Mouse (Mus musculus) spleen, adult 12 weeks (tissue): ENCODE measurements around the gene Notch3.
"Not testable (repeated sequence)": the region's sequence is repeated elsewhere in the genome, so short reads cannot be mapped to it uniquely, and the experiment has no call there.

Experiments used
- DNase-seq: peaks from one replicate; pipeline ENCODE4 v3.0.0; 2022; ENCODE audit warnings: low spot score

The Notch3 gene

GRCm38 (mm10) chr17:32118484-32118883 is 48.2 kb downstream of the Notch3 start:
- no peak for DNase-seq

DNA sequence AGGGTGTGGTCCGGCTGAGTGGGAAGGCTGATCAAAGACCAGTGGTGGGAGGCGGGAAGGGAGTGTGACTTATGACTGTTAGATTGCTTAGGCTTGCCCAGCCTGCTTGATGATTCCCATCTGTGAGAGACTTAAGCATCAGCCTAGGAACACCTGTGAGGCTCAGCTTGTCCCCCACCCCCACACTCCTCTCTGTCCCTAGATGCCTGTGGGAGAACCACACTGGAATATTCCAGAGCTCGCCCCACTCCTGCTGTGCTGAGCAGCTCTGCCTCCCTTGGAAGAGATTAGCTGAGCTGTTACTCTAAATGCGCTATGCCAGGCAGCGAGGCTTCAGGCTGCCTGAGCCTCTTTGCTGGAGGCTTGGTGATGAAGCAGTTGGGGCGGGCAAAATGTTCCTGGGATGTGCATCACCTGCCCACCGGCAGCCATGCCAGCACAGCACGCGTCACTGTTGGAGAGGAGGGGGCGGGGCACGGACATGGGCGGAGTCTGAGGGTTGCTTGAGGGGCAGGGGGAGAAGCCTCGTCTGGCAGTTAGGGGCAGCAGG is 48.7 kb downstream of the Notch3 start:
- DNase-seq: not testable (repeated sequence)

GRCm38 (mm10) chr17:32117287-32117871 is 49.3 kb downstream of the Notch3 start:
- DNase-seq: no peak

- no peak for DNase-seq
Observed at GRCm38 (mm10) chr17:32116586-32117286, 49.9 kb downstream of the Notch3 start.

DNA sequence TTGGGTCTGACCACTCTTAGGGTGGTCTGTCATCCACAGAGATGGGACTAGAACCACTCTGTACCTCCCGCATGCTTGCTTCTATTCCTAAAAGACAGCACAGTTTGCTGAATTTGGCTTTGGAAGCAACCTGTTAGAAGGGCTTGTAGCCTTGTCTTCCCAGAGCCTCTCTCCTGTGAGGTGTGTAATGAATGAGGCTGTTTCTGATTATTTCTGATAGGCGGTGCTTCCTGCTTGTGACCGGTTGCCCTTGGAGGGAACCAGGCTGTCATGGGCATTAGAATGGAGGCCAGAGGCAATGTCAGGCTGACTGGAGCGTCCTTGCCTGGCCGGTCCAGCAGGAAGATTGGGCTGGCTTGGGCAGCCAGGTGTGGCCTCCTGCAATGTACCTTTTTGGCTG is 52.2 kb downstream of the Notch3 start:
- not testable (repeated sequence) for DNase-seq

GRCm38 (mm10) chr17:32113523-32114421 is 52.9 kb downstream of the Notch3 start:
- peak; percentile 48 for DNase-seq

DNA sequence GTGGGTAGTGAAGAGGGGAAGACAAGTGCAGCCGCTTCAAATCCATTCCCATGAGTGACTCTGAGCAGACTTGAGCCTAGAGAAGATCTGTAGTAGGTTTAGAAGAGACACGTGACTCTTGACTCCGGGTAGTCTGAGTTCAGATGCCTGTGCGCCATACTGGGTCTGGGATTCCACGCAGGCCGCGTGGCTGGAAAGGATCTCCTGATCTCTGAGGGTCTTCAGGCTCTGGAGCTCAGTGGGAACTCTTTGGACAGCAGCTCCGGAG is 53.5 kb downstream of the Notch3 start:
- no peak for DNase-seq

GRCm38 (mm10) chr17:32112434-32113254 is 54.0 kb downstream of the Notch3 start:
- no peak for DNase-seq

DNA sequence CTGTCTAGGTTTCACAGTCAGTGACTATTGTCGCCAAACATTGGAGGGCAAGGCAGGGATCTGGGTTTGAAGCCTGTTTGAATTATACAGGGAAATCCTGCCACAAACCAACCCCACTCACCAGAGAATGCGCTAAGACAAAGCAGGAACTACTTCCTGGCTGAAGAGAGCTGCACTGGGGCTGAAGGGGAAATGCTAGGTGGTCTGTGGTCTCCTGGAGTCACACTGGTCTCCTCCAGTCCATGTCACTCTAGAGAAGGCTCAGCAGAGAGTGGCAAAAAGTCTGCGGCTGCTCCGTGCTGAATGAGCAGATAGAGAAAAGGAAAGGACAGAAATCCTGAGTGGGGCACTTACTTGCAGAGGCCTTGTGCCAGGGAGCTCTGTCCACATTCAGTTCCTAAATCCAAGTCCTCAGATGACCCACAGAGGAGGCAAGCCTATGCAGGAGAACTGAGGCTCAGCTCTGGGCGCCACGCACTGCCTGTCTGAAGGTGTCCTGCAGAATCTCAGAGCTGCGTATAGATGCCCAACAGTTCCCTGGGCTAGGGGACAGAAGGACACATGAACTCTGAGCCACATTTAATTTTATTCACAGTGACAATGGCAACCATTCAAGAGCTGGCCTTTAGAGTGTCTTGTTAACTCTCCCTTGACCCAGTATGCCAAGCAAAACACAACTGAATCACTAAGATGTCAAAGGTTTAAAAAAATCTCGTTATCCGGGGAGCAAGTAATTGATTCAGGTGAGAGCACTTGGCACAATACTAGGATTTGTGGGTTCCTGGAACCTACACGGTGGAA is 55.5 kb downstream of the Notch3 start:
- no peak for DNase-seq

DNA sequence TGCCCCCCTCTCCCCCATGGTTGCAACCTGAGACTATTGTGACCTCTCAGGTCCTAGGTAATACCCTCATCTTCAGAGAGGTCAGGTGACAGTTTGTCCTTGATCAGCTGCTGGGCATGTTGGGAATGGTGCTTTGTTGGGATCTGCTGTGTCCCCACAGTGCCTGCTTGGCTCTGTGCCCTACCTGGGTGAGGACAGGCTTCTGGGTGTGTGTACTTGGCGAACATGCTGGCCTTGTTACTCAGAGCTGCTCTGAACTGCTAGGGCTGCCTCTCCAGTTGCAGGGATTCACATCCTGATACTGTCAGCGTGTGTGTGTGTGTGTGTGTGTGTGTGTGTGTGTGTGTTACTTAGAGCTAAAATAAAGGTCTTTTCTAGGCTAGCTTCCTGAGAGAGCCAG is 56.2 kb downstream of the Notch3 start:
- DNase-seq: no peak

- DNase-seq: no peak
Observed at GRCm38 (mm10) chr17:32109201-32109940, 57.3 kb downstream of the Notch3 start.

DNA sequence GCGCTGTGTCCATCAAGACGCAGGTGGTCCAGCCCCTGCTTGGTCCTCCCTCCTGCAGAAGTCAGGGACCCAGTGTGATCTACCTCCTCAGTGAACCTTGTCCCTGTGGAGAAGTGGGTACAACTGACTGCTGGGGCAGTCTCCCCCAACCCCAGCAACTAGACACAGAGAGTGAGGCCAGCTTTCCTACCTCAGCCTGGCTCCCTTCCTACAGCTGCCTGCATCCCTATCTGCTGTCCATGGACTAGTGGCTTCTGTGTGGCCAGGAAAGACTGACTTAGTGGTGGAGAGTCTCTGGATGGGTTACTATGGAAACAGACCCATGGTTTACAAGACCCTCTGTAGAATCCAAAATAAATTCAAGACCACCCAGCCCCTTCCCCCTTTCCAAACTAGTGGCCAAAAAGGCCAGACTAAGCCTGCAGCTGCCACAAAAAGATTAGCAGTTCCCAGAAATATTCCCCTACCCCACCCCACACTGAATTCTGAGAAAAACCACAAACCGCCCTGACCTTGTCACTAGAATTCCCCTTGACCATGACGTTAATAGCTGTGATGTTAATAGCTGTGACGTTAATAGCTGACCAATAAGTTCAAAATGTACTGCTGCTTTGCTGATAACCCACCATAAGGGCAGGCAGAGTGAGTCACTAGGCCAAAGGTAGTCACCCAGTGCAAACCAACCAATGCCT is 58.2 kb downstream of the Notch3 start:
- peak; percentile 42 for DNase-seq

DNA sequence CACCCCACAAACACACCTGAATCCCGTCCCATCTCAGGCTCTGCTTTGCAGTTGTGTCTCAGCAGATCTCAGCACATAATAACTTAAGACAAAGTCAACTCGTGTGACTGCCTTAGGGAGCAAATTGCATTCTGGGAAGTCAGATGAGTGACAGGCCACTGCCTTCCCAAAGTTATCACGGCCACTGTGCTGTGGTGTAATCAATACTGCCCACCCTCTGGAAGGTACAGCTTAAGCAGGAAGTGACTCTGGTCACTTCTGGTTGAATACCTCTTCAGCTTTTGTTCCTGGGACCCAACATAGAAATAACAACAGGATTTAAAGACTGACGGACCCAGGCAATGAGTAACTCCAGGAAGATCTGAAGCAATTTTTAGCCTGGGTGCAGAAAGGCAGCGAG is 58.8 kb downstream of the Notch3 start:
- DNase-seq: no peak

GRCm38 (mm10) chr17:32106358-32106757 is 60.3 kb downstream of the Notch3 start:
- no peak for DNase-seq

GRCm38 (mm10) chr17:32103054-32103453 is 63.6 kb downstream of the Notch3 start:
- DNase-seq: no peak

GRCm38 (mm10) chr17:32099943-32100586 is 66.6 kb downstream of the Notch3 start:
- peak; percentile 52 for DNase-seq

DNA sequence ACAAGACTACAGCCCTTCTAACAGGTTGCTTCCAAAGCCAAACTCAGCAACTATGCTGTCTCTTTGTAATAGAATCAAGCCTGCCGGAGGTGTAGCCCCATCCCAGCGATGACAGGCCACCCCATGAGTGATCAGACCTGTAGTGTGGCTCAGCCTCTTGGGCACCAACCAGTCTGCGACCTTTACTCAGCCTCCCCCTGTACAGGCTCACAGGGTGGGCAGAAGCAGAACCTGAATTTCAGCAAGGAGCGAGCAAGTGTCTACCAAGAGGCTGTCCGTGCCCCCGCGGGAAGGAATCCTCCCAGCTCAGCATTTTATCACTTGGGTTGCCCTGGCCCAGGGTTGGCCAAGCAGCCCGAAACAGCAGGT is 67.1 kb downstream of the Notch3 start:
- no peak for DNase-seq

GRCm38 (mm10) chr17:32098905-32099304 is 67.7 kb downstream of the Notch3 start:
- DNase-seq: not testable (repeated sequence)

DNA sequence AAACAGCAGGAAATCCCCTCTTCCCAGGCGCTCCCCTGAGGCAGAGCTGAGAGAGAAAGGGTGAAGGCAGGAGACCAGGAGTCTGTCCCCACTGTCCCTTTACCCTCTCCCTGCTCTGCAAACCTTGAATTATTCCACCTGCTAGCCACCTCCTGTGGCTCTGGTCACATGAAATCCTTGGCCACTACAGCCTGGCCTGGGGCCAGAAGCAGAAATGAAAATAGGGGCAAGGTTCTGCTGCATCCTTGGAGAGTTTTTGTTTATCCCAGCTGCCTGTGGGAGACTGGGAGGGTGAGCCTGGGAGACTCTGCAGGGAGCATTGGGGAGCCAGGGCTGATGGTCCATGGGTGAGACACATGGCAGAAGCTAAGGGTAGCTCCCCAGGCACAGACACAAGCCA is 69.0 kb downstream of the Notch3 start:
- DNase-seq: no peak
